Mouse (Mus musculus) left cerebral cortex, adult 6 months (tissue): ENCODE measurements around the gene Nsg2. TPM values are rescaled to one million over a fixed set of nuclear protein-coding genes. Genes with fewer than 3 reads are reported as not detected.

Experiments used
- long read RNA-seq, 2 experiments: library from polyadenylated mRNA; unstranded; transcript quantifications; one replicate each; pipeline ENCODE4 v2.0.0; 2019 to 2020
- polyA plus RNA-seq: library from polyadenylated mRNA; unstranded; fragments of <200 nt; fragmentation: Nextera tagmentation; gene quantifications from 2 replicates; pipeline ENCODE4 v1.2.3, GENCODE M21; 2021

The Nsg2 gene
- polyA plus RNA-seq, result 154 and 161 TPM in 2 replicates
- long read RNA-seq, experiment 1, transcript Nsg2-202 (4 exons, 1,974 nt), result minor isoform, 6 of 1,048 reads
- long read RNA-seq, experiment 1, transcript Nsg2-201 (5 exons, 2,239 nt), result major isoform, 552 of 1,048 reads
- long read RNA-seq, experiment 1, partial matches to known transcripts, result 451 of 1,048 reads
- long read RNA-seq, experiment 1, other reads (novel, unspliced or antisense), result 39 of 1,048 reads
- long read RNA-seq, experiment 2, transcript Nsg2-201 (5 exons, 2,239 nt), result major isoform, 32 of 248 reads
- long read RNA-seq, experiment 2, partial matches to known transcripts, result 2 of 248 reads
- long read RNA-seq, experiment 2, other reads (novel, unspliced or antisense), result 213 of 248 reads

DNA sequence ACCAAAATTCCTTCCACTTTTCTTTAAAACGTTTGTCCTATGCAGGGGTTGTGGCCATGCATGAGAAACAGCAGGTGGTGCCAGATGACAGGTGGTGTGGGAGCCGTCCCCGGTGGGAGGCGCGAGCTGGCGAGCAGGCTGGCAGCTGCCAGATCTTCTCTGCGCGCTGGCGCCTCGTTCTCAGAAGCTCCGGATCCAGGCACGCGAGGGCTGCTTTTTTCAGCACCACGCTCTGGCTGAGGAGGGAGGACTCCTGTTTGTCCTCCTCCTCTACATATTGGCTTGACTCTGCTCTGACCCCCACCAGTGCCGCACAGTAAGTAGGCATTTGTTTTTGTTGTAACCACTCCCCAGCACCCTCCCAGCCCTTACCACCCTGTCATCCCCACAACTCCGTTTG, at the start of gene Nsg2:
Gene Nsg2 (plus strand): TSS at position 183 of the 400 bp plus-strand sequence.

DNA sequence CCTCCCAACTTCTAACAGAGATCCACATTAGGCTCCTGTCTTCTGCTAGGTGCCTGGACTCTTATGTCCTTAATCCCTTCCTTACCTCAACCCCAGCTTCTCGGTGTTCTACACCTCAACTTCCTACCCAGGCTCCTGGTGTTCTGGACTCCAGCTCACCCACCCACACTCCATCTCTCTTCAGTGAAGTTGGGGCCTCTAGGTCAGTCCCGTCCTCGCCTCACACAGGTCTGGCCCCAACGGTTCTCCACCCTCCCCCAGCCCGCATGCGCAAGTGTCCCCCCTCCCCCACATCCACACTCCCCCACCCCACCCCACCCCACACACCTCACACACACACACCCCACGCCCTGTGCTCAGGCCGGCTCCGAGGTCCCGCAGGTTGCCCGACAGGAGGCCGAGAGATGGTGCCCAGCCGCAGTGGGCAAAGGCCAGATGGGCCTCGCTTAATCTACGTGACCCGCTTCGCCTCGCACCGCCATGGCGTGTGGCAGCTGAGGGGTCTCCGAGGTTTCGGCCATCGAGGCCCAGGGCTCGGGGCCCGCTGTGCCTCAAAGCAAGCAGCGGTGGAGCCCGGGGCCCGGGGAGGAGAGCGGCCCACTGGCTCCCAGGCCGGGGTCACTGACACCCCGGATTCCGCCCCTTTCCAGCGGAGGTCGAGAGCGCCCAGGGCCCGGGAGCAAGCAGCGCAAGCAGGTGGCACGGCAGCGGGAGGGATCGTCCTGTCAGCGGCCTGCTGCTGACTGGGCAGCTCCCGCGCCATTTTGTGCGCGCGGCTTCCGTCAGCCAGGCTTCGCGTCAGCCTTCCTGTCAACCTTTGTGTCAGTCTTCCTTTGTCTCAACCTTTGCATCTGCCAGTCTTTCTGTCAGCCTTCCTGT, 34.8 kb upstream of the Nsg2 start, which contains the start of gene 4930524B15Rik:
Gene 4930524B15Rik (plus strand): TSS at position 337 of the 879 bp plus-strand sequence.

Other genes with a start within 250 kb of the Nsg2 start
- gene Cpeb4, start 128.3 kb upstream of the Nsg2 start, polyA plus RNA-seq, result 7.4 and 9.4 TPM in 2 replicates
- 0.09 and 0.20 TPM in 2 replicates for gene 4930524B15Rik, start 34.9 kb upstream of the Nsg2 start, polyA plus RNA-seq
- gene Il9r, start 199.8 kb downstream of the Nsg2 start, polyA plus RNA-seq, result not detected in 2 replicates
- gene Snrnp25, start 205.0 kb downstream of the Nsg2 start, polyA plus RNA-seq, result 71.7 and 72.2 TPM in 2 replicates
- 1.9 and 4.5 TPM in 2 replicates for gene Rhbdf1, start 221.8 kb downstream of the Nsg2 start, polyA plus RNA-seq
- 18.0 and 19.3 TPM in 2 replicates for gene Mpg, start 226.0 kb downstream of the Nsg2 start, polyA plus RNA-seq